Mouse (Mus musculus) liver, embryonic 16.5 days (tissue): ENCODE measurements around the gene Tor1b. TPM values are rescaled to one million over a fixed set of nuclear protein-coding genes. Genes with fewer than 3 reads are reported as not detected.
A peak's percentile ranks its signal among the peaks of the same experiment; 100 is the strongest.
"Not testable (repeated sequence)": the region's sequence is repeated elsewhere in the genome, so short reads cannot be mapped to it uniquely, and the experiment has no call there.

ENCODE experiments used
- ATAC-seq: fragments of 200-750 bp; cut with Nextera tagmentation; 2 replicates; pipeline ENCODE4 v1.8.0; 2017; ENCODE audit warnings: low read depth, mild to moderate bottlenecking, moderate number of reproducible peaks, moderate library complexity
- H3K27ac ChIP-seq: fragments of 300-500 bp; sonication (generic); 2 replicates; pipeline ENCODE4 v1.5.1; 2014; ENCODE audit warnings: mild to moderate bottlenecking, low read length
- H3K27me3 ChIP-seq: fragments of 300-500 bp; sonication (generic); 2 replicates; pipeline ENCODE4 v1.6.1; 2014; ENCODE audit warnings: low read depth, low read length, mixed read lengths; ENCODE audit not compliant: control insufficient read depth, insufficient read depth
- H3K36me3 ChIP-seq: fragments of 300-500 bp; sonication (generic); 2 replicates; pipeline ENCODE4 v1.6.1; 2014; ENCODE audit warnings: mild to moderate bottlenecking; ENCODE audit not compliant: control insufficient read depth, insufficient read depth
- H3K4me1 ChIP-seq: fragments of 300-500 bp; sonication (generic); 2 replicates; pipeline ENCODE4 v1.6.1; 2014; ENCODE audit warnings: low read depth, low read length, mixed read lengths; ENCODE audit not compliant: control insufficient read depth
- H3K4me2 ChIP-seq: fragments of 300-500 bp; sonication (generic); 2 replicates; pipeline ENCODE4 v1.6.1; 2014; ENCODE audit warnings: low read depth, low read length, mixed read lengths
- H3K4me3 ChIP-seq: fragments of 300-500 bp; sonication (generic); 2 replicates; pipeline ENCODE4 v1.5.1; 2014; ENCODE audit warnings: low read depth, mild to moderate bottlenecking, low read length
- H3K9ac ChIP-seq: fragments of 300-500 bp; sonication (generic); 2 replicates; pipeline ENCODE4 v1.6.1; 2014; ENCODE audit warnings: low read depth, low read length
- H3K9me3 ChIP-seq: fragments of 300-500 bp; sonication (generic); replicated peaks from 2 replicates; pipeline ENCODE4 v1.6.1; 2016; ENCODE audit warnings: low read length; ENCODE audit not compliant: control insufficient read depth
- WGBS: fragments of 180-500 bp; shearing (Covaris S2); extraction: QIAGEN DNeasy Blood & Tissue Kit; methylation state at CpG from one replicate; pipeline ENCODE4 v1.1.7; 2014; ENCODE audit not compliant: insufficient replicate concordance; 5-methylcytosine and 5-hydroxymethylcytosine counted together
- polyA plus RNA-seq: library from polyadenylated mRNA; unstranded; fragments of >200 nt; fragmentation: Nextera tagmentation; extraction: Ambion mirVana; gene quantifications from 2 replicates; pipeline ENCODE4 v1.2.1, GENCODE M21; 2015

Gene Tor1b
- polyA plus RNA-seq, 1 experiment from 2014 or later, result 15.9 TPM

DNA sequence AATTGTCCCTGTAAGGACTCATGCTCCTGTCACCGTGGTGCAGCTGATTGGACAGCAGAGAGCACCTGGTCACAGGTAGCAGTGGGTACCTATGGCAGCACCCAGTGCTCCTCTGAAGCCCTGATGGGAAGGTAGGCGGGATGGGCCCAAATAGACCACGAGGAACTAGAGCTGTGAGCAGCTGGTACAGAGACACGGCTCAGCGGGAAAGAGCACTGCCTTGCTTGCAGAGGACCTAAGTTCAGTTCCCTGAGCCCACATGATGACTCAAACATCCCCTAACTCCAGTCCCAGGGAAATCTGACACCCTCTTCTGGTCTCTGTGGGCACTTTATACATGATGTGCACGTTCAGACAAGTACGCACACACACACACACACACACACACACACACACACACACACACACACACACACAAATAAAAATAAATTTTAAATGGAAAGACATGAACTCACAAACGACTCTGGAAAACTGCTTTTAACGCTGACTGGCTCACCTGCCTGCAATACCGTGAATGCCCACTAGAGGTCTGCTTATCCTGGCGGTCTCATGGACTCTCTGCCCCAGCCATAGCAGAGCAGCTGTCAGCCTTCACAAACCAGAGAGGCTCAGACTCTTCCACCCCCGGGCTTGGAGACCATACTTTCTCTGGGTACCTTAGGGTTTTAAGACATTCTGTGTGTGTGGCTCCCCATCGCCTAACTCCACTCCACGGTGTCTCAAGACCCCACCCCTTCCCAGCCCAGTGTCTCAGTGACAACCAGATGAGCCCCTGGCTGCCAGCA lies 24.7 kb upstream of the Tor1b start:
- Histone ChIP-seq H3K4me2 (peak overlapping the region; percentile 38), H3K9ac (no peak overlapping the region), H3K4me1 (peaks cover 17% of the 10 kb centered on the region), H3K9me3 (no peaks in the 10 kb centered on the region), H3K36me3 (no peaks in the 10 kb centered on the region), H3K27ac (peak overlapping the region; percentile 41), H3K4me3 (peak overlapping the region; percentile 5; the same call in 1 of the 2 replicates), H3K27me3 (no peaks in the 10 kb centered on the region)
- 22% methylated on average over 14 of the region's 14 CpGs for WGBS
- peak; percentile 61 for ATAC-seq

DNA sequence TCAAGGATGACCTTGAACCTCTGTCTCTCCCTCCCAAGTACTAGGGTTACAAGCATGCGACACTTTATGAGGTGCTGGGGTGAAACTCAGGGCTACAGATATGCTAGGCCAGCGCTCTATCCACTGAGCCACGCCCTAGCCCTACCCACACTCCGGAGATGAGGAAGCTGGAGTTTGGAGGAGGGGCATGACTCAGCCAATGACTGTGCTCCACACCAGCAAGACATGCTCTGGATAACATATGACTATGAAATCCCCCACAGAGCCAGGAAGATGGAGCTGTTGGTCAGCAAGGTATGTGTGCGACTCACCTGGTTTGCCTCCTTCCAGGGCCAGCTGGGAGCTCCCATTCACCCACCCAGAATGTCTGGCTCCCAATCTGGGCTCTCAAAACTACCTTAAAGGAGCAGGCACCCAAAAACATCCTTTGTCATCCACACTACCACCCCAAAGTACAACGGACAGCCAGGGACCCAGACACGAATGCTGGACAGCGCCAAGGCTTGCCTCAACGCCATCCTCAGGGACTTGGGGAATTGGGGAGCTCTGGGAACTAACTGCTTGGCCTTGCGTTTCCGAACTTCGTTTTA lies 23.8 kb upstream of the Tor1b start:
- H3K4me2 ChIP-seq, result peak overlapping the region; percentile 65
- H3K27me3 ChIP-seq, result no peaks in the 10 kb centered on the region
- H3K9me3 ChIP-seq, result no peaks in the 10 kb centered on the region
- 15% methylated on average over 12 of the region's 12 CpGs for WGBS
- peak overlapping the region; percentile 50 for H3K27ac ChIP-seq
- no peaks in the 10 kb centered on the region for H3K36me3 ChIP-seq
- peak overlapping the region; percentile 52 for H3K4me3 ChIP-seq
- H3K9ac ChIP-seq, result peak overlapping the region; percentile 43; the same call in 1 of the 2 replicates
- peak; percentile 92 for ATAC-seq
- H3K4me1 ChIP-seq, result peaks cover 17% of the 10 kb centered on the region

DNA sequence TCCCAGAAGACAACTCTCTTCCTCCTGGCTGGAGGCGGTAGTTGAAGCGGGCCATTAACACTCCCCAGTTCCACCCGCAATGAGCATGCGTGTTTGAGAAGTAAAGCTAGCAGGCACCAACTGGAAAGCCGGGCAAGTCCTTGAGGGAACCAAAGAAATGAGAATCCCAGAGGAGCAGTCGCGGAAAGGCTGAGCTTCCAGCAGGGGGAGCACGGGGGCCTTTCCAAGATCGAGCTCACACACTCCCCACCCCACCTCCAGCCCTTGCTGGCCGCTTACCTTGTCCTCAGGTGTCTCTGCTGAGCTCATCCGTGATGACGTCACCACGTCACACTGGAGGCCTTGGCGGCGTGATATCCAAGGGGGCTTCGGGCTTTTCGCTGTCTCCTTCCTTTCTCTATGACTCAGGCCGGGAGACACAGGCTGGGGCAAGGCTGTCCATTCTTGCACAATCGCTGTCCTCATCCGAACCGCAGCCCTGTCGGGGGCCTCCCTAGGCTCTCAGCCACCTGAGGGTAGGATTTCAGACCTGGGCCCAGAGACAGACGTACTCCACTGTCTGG lies 23.2 kb upstream of the Tor1b start, which contains the start of gene Ptges:
TSS of gene Ptges (minus strand) at position 381 of the 563 bp plus-strand sequence.
- 2% methylated on average over 23 of the region's 23 CpGs for WGBS

DNA sequence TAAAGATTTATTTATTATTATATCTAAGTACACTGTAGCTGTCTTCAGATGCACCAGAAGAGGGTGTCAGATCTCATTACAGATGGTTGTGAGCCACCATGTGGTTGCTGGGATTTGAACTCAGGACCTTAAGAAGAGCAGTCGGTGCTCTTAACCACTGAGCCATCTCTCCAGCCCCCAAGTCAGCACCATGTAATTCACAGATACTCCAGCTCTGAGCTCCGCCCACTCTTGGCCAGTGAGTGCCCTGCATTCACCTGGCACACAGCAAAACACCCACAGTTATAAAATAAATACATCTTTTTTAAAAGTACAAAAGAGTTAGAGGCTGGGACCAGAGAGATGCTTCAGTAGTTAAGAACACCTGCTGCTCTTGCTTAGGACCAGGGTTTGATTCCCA lies 21.9 kb upstream of the Tor1b start:
- not testable (repeated sequence) for H3K4me2 ChIP-seq, H3K36me3 ChIP-seq, H3K9ac ChIP-seq, ATAC-seq, H3K27ac ChIP-seq, H3K9me3 ChIP-seq, H3K4me3 ChIP-seq, H3K27me3 ChIP-seq
- WGBS, result 60% methylated on average over 2 of the region's 2 CpGs
- H3K4me1 ChIP-seq, result peaks cover 17% of the 10 kb centered on the region

More for the DNA sequence above, 23.2 kb upstream of the Tor1b start, which contains the start of gene Ptges:
- peak within 1 kb of the TSS; percentile 50 for H3K27ac ChIP-seq
- peak; percentile 30; the same call in 1 of the 2 replicates for ATAC-seq
- H3K4me3 ChIP-seq, result peak within 1 kb of the TSS; percentile 52
- H3K27me3 ChIP-seq, result no peaks in the 10 kb centered on the region
- H3K4me1 ChIP-seq, result peaks cover 17% of the 10 kb centered on the region
- no peaks in the 10 kb centered on the region for H3K36me3 ChIP-seq
- peak within 1 kb of the TSS; percentile 65 for H3K4me2 ChIP-seq
- no peaks in the 10 kb centered on the region for H3K9me3 ChIP-seq
- H3K9ac ChIP-seq, result peak within 1 kb of the TSS; percentile 43; the same call in 1 of the 2 replicates

DNA sequence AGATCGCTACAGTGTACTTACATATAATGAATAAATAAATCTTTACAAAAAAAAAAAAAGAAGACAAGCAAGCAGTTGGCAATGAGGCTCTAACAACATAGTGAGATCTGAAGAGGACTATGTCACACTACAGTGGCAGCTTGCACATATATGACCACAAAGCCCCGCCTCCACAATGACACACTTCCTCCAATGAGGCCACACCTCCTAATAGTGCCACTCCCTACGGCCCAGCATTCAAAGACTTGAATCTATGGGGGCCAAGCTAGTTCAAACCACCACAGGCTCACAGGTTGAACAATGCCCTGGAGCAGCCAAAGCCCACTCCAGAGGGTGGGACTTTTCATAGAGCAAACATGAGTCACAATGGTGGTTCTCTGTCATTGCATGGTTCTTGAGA lies 20.8 kb upstream of the Tor1b start:
- no peaks in the 10 kb centered on the region for H3K36me3 ChIP-seq
- ATAC-seq, result no peak
- no peaks in the 10 kb centered on the region for H3K27me3 ChIP-seq
- peaks cover 17% of the 10 kb centered on the region for H3K4me1 ChIP-seq
- H3K9ac ChIP-seq, result no peak overlapping the region
- H3K9me3 ChIP-seq, result no peaks in the 10 kb centered on the region
- no peak overlapping the region for H3K27ac ChIP-seq
- H3K4me3 ChIP-seq, result no peak overlapping the region
- H3K4me2 ChIP-seq, result no peak overlapping the region
- 51% methylated on average over 3 of the region's 3 CpGs for WGBS

DNA sequence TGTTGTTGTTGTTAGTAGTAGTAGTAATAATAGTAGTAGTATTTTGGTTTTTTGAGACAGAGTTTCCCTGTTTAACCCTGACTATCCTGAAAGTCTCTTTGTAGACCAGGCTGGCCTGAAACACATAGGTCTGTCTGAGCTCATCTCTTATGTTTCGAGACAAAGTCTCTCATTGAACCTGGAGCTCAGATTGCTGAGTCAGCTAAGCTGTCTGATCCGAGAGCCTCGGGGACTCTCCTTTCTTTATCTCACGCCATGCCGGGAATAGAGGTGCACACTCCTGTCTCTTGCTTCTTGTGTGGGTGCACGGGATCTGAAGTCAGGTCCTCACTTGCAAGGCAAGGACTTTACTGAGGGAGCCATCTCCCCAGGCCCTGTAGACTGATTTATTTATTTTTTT lies 19.7 kb upstream of the Tor1b start:
- H3K4me1 ChIP-seq, result peaks cover 17% of the 10 kb centered on the region
- WGBS, result 63% methylated on average over 6 of the region's 6 CpGs

DNA sequence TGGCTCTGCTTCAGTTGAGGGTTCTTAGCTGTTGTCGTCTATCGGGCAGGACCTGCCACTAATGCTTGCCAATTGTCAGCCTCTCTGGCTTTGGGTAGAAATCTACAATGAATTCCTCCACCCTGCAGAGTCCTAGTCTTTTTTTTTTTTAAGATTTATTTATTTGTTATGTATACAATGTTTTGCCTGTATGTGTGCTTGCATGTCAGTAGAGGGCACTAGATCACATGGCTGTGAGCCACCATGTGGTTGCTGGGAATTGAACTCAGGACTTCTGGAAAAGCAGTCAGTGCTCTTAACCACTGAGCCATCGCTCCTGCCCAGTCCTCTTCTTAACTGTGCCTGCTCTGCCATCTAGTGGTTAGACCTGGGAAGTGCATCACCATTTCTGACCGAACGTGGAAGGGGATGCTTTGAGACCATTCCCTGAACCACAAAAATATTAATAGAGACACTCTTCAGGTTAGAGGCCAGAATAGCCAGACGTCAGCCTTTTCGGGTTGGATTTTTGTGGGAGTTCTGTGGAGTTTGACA lies 18.8 kb upstream of the Tor1b start:
- H3K9me3 ChIP-seq, result no peaks in the 10 kb centered on the region
- no peaks in the 10 kb centered on the region for H3K36me3 ChIP-seq
- H3K27me3 ChIP-seq, result no peaks in the 10 kb centered on the region
- WGBS, result 16% methylated on average over 7 of the region's 7 CpGs
- ATAC-seq, result no peak
- no peak overlapping the region for H3K27ac ChIP-seq
- no peak overlapping the region for H3K4me2 ChIP-seq
- H3K4me1 ChIP-seq, result peaks cover 9% of the 10 kb centered on the region
- H3K9ac ChIP-seq, result no peak overlapping the region
- H3K4me3 ChIP-seq, result no peak overlapping the region

More for the DNA sequence above, 19.7 kb upstream of the Tor1b start:
- Histone ChIP-seq H3K27me3 (no peaks in the 10 kb centered on the region), H3K4me2 (no peak overlapping the region), H3K4me3 (no peak overlapping the region), H3K9me3 (no peaks in the 10 kb centered on the region), H3K36me3 (no peaks in the 10 kb centered on the region), H3K9ac (no peak overlapping the region), H3K27ac (no peak overlapping the region)
- no peak for ATAC-seq

DNA sequence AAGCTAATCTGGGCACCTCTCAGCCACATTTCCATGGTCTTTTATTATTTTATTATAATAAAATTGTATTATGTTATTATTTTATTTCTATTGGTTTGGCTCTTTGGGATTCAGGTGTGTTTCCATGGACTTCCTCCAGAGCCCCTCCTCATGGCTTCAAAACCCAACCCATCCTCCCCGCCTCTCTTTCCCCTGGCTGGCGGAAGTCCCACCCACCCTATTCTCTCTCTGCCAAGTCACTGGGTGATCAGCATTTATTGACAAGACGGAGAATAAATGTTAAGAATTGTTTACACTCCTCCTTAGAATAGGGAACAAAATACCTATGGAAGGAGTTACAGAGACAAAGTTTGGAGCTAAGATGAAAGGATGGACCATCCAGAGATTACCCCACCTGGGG lies 16.0 kb upstream of the Tor1b start:
- H3K9me3 ChIP-seq, result no peaks in the 10 kb centered on the region
- H3K4me1 ChIP-seq, result no peaks in the 10 kb centered on the region; the same call in 1 of the 2 replicates
- WGBS, result 56% methylated on average over 3 of the region's 3 CpGs
- H3K4me2 ChIP-seq, result no peak overlapping the region
- no peaks in the 10 kb centered on the region for H3K27me3 ChIP-seq
- H3K4me3 ChIP-seq, result no peak overlapping the region
- H3K9ac ChIP-seq, result no peak overlapping the region
- no peak overlapping the region for H3K27ac ChIP-seq
- H3K36me3 ChIP-seq, result no peaks in the 10 kb centered on the region
- ATAC-seq, result no peak
